Mouse (Mus musculus) telencephalon, adult 2 months (tissue): ENCODE measurements around the gene Dnah6.
A peak's percentile ranks its signal among the peaks of the same experiment; 100 is the strongest.

Experiments used
- DNase-seq: peaks from one replicate; pipeline ENCODE4 v3.0.0-alpha.2; 2011; ENCODE audit warnings: low read depth, low spot score

The Dnah6 gene

GRCm38 (mm10) chr6:73142776-73143175 lies 78.7 kb downstream of the Dnah6 start:
- DNase-seq: no peak

DNA sequence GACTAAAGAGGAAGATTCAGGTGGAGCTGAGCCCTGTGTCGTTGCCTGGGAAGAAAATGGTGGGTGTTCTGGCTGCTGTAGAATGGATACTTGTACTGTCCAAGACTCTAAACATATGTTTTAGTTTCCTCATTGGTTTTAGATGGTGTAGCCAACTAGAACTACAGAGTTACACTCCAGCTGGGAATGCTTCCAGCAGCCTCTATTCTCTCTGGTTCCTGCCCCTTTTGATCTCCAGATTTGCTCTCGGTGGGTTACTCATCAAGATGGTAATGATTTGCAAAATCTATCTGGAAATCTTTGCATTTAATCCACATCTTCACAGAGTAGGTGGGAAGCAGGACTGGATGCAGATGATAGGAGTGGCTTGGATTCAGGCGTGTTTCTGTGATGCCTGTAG lies 80.6 kb downstream of the Dnah6 start:
- no peak for DNase-seq

- DNase-seq: no peak
Observed at GRCm38 (mm10) chr6:73132784-73133183, 88.7 kb downstream of the Dnah6 start.

GRCm38 (mm10) chr6:73127594-73127993 lies 93.9 kb downstream of the Dnah6 start:
- DNase-seq: no peak

- DNase-seq: no peak
Observed at GRCm38 (mm10) chr6:73120348-73120747, 101.1 kb downstream of the Dnah6 start.

GRCm38 (mm10) chr6:73113898-73114297 lies 107.6 kb downstream of the Dnah6 start:
- no peak for DNase-seq

DNA sequence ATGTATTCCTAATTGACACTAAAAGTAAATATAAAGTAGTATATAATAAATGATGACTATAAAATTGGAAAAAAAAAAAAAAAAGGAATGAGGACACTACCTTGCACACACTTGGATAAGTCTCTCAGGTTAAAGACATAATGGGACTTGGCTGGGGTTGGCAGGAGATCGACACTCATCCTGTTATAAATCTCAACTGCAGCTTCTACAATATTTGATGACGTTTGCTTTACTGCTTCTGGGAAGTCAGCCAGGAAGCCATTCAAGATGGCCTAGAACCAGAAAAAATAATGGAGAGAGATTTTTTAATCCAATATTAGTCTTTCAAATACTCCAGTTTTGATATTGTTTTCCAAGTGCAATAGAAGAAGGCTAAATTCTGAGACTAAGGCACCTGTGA lies 108.1 kb downstream of the Dnah6 start:
- DNase-seq: no peak

DNA sequence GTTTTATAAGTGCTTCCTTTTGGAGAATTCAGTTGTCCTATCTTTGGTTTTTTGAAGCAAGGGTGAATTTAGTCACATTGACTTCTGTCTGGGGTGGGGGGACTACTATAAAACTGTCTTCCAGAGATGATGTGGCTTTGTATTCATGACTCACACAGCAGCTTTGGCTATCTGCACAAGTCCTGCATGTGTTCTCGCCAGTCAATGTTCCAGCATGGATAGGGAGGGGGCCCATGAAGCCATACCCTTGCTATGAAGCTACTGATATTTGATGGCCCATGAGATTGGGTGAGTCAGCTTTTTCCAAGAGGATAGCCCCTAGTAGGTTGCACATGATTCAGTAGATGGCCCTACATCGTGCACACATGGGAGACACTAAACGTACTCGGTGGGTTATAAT lies 128.3 kb downstream of the Dnah6 start:
- no peak for DNase-seq

GRCm38 (mm10) chr6:73090836-73091235 lies 130.6 kb downstream of the Dnah6 start:
- DNase-seq: no peak

DNA sequence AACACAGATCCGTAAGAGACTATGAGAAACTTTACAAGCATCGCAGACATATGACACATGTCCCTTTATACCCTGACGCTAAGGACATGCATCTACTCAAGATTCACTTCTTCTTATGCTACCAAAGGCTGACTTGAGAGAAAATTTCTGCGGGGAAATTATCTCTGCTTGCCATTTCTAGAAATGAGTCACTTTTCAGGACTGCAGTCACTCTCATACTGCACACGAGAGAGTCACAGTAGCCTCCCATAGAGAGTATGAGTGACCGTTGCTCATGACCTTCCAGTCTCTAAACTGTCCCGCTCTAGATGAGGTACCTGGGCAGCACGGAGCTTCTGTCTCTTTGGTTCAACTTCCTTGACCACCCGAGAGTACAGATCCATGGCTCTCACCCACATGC lies 138.9 kb downstream of the Dnah6 start:
- no peak for DNase-seq

GRCm38 (mm10) chr6:73072093-73072786 lies 149.2 kb downstream of the Dnah6 start:
- DNase-seq: no peak

GRCm38 (mm10) chr6:73071214-73071613 lies 150.2 kb downstream of the Dnah6 start:
- DNase-seq: no peak

- no peak for DNase-seq
Observed at GRCm38 (mm10) chr6:73070663-73071062, 150.8 kb downstream of the Dnah6 start.

DNA sequence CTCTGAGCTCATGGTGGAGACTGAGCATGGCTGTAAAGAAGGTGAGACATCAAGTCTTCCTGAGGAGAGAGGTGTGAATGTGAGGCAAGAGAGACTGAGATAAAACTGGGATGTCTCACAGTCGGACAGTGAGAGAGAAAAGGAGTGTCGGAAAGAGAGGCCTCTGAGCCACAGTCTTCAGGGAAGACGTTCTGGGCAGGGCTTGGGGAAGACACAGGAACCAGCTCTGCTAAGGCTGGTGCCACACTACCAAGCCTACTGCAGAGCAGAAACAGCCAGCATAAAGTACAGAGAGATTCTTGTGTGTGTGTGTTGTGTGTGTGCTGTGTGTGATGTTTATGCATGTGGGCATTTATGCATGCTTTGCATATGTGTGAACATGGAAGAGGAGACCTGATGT lies 156.9 kb downstream of the Dnah6 start:
- DNase-seq: no peak

- no peak for DNase-seq
Observed at GRCm38 (mm10) chr6:73059596-73060121, 161.8 kb downstream of the Dnah6 start.

- no peak for DNase-seq
Observed at GRCm38 (mm10) chr6:73059162-73059561, 162.3 kb downstream of the Dnah6 start.

DNA sequence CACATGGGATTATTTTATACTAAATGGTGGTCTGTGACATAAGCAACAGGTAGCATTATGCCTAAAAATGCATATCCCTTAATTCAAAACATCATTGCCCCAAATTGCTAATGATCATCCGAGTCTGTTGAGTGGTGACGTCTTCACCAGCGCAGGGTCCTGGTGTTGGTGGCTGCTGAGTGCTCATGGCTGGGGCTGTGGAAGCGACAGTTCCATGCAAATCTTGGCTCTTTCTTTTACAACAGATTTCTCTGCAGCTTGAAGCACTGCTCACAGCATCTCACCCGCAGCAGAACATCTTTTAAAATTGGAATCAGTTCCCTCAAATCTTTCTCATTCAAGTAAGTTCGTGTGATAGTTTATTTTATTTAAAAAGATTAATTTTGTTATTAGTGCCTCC lies 166.1 kb downstream of the Dnah6 start:
- peak; percentile 51 for DNase-seq

DNA sequence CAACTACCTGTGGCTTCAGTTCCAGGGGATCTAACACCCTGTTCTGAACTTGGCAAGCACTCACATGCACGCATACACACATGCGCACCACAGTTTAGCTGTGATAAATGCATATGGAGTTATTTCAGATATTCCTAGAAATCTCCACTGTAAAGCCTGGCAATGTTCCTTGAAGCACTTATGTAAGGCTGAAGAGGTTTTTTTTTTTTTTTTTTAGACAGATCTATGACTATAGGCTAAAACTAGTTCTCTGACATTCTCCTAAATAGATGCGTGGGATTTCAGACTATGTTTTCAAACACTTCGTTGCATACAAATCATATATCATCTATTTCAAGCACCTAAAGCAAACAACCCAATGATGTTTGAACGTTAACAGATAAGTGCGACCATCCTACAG lies 166.6 kb downstream of the Dnah6 start:
- DNase-seq: peak; percentile 59

DNA sequence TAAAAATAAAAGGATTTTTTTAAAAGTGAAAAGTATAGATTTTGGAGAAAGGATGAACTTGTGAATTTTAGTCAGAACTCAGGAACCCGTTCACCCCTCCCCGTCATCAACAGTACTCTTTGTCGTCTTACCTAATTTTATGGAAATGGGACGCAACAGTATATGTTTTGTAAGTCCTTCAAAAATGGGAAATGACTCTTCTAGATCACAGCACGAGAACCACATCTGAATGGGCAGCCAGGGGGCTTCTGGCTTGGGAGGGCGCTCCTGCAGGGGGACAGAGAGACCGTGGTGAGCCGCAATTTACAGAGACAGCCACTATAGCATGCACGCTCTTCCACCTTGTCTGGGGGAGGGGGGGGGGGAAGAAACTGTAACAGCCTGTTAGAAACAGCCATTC lies 167.9 kb downstream of the Dnah6 start:
- DNase-seq: no peak

- DNase-seq: no peak
Observed at GRCm38 (mm10) chr6:73047259-73047658, 174.2 kb downstream of the Dnah6 start.

- DNase-seq: no peak
Observed at GRCm38 (mm10) chr6:73045944-73046343, 175.5 kb downstream of the Dnah6 start.

- DNase-seq: no peak
Observed at GRCm38 (mm10) chr6:73042278-73042677, 179.2 kb downstream of the Dnah6 start.

GRCm38 (mm10) chr6:73038291-73038690 lies 183.2 kb downstream of the Dnah6 start:
- no peak for DNase-seq

DNA sequence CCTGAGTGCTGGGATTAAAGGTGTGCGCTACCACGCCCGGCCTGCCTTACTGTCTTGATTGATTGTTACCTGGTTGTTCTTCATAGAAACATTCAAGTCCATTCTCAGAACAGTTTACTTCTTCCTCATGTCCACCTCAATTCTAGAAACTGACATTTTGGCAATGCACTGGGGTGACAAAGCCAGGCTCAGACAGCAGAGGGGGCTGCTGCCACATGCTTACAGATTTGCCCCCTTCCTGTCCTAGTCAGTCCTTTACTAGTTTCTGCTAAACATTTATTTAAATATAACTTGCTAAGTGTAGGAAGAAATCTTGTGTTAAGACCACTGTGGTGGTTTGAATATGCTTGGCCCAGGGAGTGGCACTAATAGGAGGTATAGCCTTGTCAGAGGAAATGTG lies 192.6 kb downstream of the Dnah6 start:
- DNase-seq: no peak
